Mouse (Mus musculus) embryonic facial prominence, embryonic 11.5 days (tissue): ENCODE data around the gene Llcfc1. TPM values are rescaled to one million over a fixed set of nuclear protein-coding genes. Genes with fewer than 3 reads are reported as not detected.

ENCODE experiments used
- ATAC-seq: fragments of 200-750 bp; cut with Nextera tagmentation; replicated peaks from 2 replicates; pipeline ENCODE4 v1.8.0; 2017; ENCODE audit warnings: low read depth; ENCODE audit not compliant: insufficient number of reproducible peaks, low FRiP score, low TSS enrichment
- DNase-seq: peaks from one replicate; pipeline ENCODE4 v3.0.0-alpha.2; 2015; ENCODE audit warnings: low spot score
- H3K27ac ChIP-seq: fragments of 300-500 bp; sonication (generic); replicated peaks from 2 replicates; pipeline ENCODE4 v1.5.1; 2014; ENCODE audit warnings: mild to moderate bottlenecking, low read depth, low read length, control low read depth
- H3K27me3 ChIP-seq: fragments of 300-500 bp; sonication (generic); 2 replicates; pipeline ENCODE4 v1.6.1; 2014; ENCODE audit warnings: mild to moderate bottlenecking, low read length, moderate library complexity, mixed read lengths; ENCODE audit not compliant: control insufficient read depth, insufficient read depth
- H3K36me3 ChIP-seq: fragments of 300-500 bp; sonication (generic); replicated peaks from 2 replicates; pipeline ENCODE4 v1.6.1; 2014; ENCODE audit warnings: low read depth, mild to moderate bottlenecking, low read length, moderate library complexity, mixed read lengths; ENCODE audit not compliant: control insufficient read depth, insufficient read depth
- H3K4me1 ChIP-seq: fragments of 300-500 bp; sonication (generic); 2 replicates; pipeline ENCODE4 v1.6.1; 2014; ENCODE audit warnings: low read length, mixed read lengths; ENCODE audit not compliant: control insufficient read depth, insufficient read depth
- H3K4me2 ChIP-seq: fragments of 300-500 bp; sonication (generic); 2 replicates; pipeline ENCODE4 v1.6.1; 2014; ENCODE audit warnings: low read depth, mild to moderate bottlenecking, control low read depth, low read length, moderate library complexity
- H3K4me3 ChIP-seq: fragments of 300-500 bp; sonication (generic); 2 replicates; pipeline ENCODE4 v1.5.1; 2014; ENCODE audit warnings: low read depth, low read length, control low read depth
- H3K9ac ChIP-seq: fragments of 300-500 bp; sonication (generic); replicated peaks from 2 replicates; pipeline ENCODE4 v1.6.1; 2014; ENCODE audit warnings: mild to moderate bottlenecking, control low read depth, low read length
- H3K9me3 ChIP-seq: fragments of 300-500 bp; sonication (generic); replicated peaks from 2 replicates; pipeline ENCODE4 v1.6.1; 2016; ENCODE audit warnings: mild to moderate bottlenecking, low read length, inconsistent platforms, mixed read lengths; ENCODE audit not compliant: control insufficient read depth
- WGBS: fragments of 180-500 bp; shearing (Covaris S2); extraction: QIAGEN DNeasy Blood & Tissue Kit; methylation state at CpG from one replicate; pipeline ENCODE4 v1.1.7; 2014; 5-methylcytosine and 5-hydroxymethylcytosine counted together
- polyA plus RNA-seq: library from polyadenylated mRNA; unstranded; fragments of >200 nt; fragmentation: Nextera tagmentation; extraction: Ambion mirVana; gene quantifications from 2 replicates; pipeline ENCODE4 v1.2.1, GENCODE M21; 2014

Gene Llcfc1
- not detected in 2 replicates for polyA plus RNA-seq

DNA sequence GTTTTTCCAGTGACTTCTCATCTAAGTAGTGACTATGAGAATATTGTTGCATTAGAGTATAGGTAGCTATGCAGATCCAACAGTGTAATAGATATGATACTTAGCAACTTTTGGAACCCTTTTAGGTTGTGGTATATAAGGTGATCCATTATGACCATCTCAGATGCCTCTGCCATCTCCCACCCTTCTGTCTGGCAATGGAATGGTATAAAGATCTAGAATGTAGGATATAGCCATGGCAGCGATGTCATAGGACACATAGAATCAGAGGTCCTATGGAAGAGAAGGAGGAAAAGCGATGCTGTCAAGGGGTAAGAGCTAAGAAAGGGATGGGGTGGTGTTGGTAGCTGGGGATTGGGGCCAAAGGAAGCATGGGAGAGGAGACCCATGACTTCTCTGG is at the start of gene Llcfc1:
Gene Llcfc1, plus strand, starts transcription at position 301 of the 400 bp plus-strand sequence.
- no peak within 1 kb of the TSS for H3K9ac ChIP-seq
- H3K36me3 ChIP-seq, result no peaks in the 10 kb centered on the region
- H3K27me3 ChIP-seq, result no peaks in the 10 kb centered on the region
- no peak within 1 kb of the TSS for H3K27ac ChIP-seq
- no peak within 1 kb of the TSS for H3K4me3 ChIP-seq
- H3K9me3 ChIP-seq, result no peaks in the 10 kb centered on the region
- DNase-seq (no peak), ATAC-seq (no peak)
- 83% methylated on average over 2 of the region's 2 CpGs for WGBS
- H3K4me2 ChIP-seq, result no peak within 1 kb of the TSS
- H3K4me1 ChIP-seq, result no peaks in the 10 kb centered on the region

DNA sequence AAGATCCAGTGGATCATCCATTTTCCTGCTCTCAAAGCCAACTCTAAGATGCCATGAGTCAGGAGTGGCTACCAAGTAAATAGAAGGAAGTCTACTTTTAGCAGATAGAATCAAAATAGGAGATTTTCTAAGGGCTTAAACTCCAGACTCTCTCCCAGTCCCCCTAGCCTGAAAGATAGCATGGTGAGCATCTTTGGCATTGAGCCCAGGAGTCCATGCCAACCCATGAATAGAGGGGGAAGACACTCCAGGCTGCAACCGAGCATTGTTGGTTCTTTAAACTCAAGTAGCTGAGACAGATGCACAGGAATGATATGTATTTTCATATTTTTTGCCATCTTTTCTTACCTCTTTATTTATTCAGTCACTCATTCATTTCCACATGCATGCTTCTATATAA is 49.0 kb upstream of the Llcfc1 start:
- Histone ChIP-seq H3K27ac (no peak overlapping the region), H3K27me3 (no peaks in the 10 kb centered on the region), H3K9ac (no peak overlapping the region), H3K36me3 (no peaks in the 10 kb centered on the region), H3K9me3 (no peaks in the 10 kb centered on the region), H3K4me2 (no peak overlapping the region), H3K4me3 (no peak overlapping the region), H3K4me1 (no peaks in the 10 kb centered on the region)
- DNase-seq, result no peak
- ATAC-seq, result no peak
- WGBS, result 67% methylated on average over 1 of the region's 1 CpGs

DNA sequence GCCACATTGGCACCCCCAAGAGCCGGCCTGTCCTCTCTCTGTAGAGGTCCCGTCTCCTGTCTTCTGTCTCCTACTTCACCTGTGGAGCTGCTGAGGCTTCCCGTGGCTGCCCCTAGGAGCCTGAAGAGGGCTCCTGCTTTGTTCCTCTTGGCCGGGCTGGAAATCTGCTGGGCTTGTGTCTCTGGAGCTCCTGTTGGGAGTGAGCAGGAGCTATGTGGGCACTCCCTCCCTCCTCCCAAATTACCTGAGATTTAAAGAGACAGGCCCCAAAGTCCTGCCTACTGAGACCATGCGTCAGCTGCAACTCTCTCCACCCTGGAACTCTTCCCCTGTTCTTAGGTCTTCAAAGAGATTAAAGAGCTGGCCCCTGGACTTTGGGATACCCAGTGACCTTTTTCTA is 48.1 kb upstream of the Llcfc1 start, which contains the start of gene Trpv6:
Gene Trpv6, minus strand, starts transcription at position 228 of the 400 bp plus-strand sequence.
- Histone ChIP-seq H3K36me3 (no peaks in the 10 kb centered on the region), H3K9ac (no peak within 1 kb of the TSS), H3K27ac (no peak within 1 kb of the TSS), H3K4me1 (no peaks in the 10 kb centered on the region), H3K4me2 (no peak within 1 kb of the TSS), H3K27me3 (no peaks in the 10 kb centered on the region), H3K9me3 (no peaks in the 10 kb centered on the region), H3K4me3 (no peak within 1 kb of the TSS)
- DNase-seq (no peak), ATAC-seq (no peak)
- WGBS, result 13% methylated on average over 5 of the region's 5 CpGs

DNA sequence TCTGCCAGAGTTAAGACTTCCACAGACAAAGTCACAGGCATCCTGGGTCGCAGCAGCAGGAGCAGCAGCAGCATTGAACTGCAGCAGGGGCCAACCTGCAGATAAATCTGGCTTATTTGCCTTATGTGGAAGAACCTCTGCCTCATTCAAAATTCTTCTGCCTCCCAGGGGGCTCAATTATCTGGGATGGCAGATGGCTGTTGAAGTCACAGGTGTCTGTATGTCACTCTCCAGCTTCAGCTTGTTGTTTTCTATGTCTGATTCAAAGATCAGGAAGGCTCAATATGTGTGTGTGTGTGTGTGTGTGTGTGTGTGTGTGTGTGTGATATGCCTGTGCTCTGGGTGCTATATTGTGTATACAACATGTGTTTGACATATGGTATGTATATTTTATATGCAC is 46.8 kb upstream of the Llcfc1 start:
- H3K9me3 ChIP-seq, result no peaks in the 10 kb centered on the region
- ATAC-seq, result no peak

DNA sequence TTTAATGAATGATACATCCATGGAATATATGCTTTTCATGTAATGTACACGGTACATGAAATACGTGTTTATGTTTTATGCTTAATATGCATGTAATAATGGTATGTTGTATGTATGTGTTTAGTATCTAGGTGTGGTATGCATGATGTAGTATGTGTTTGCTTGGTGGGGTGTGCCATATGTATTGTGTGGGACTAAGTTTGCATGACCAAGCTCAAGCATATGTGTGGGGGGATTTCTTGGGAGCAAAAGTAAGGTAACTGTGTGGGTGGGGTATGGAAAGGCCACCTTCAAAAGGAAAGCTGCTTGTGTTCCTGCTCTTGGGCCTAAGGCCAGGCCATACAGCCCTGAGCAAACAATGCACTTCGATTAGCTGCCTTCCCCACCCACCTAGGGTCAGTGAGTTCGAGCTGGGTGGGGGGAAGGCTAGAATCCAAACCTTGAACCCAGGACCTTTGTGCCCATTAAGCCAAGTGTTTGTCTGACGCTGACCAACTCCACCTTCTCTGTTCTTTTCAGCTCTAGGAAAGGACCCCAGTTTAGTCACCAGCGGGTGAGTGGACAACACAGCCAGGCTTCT is 46.2 kb upstream of the Llcfc1 start:
- H3K9ac ChIP-seq, result no peak overlapping the region
- no peaks in the 10 kb centered on the region for H3K36me3 ChIP-seq
- 83% methylated on average over 6 of the region's 6 CpGs for WGBS
- no peaks in the 10 kb centered on the region for H3K4me1 ChIP-seq
- no peak overlapping the region for H3K4me3 ChIP-seq
- no peaks in the 10 kb centered on the region for H3K27me3 ChIP-seq
- ATAC-seq (no peak), DNase-seq (no peak)
- H3K9me3 ChIP-seq, result no peaks in the 10 kb centered on the region
- H3K4me2 ChIP-seq, result no peak overlapping the region
- H3K27ac ChIP-seq, result no peak overlapping the region

More for the DNA sequence above, 46.8 kb upstream of the Llcfc1 start:
- Histone ChIP-seq H3K4me2 (no peak overlapping the region), H3K27ac (no peak overlapping the region), H3K36me3 (no peaks in the 10 kb centered on the region), H3K27me3 (no peaks in the 10 kb centered on the region), H3K4me1 (no peaks in the 10 kb centered on the region), H3K4me3 (no peak overlapping the region), H3K9ac (no peak overlapping the region)
- DNase-seq, result no peak
- 14% methylated on average over 1 of the region's 1 CpGs for WGBS

DNA sequence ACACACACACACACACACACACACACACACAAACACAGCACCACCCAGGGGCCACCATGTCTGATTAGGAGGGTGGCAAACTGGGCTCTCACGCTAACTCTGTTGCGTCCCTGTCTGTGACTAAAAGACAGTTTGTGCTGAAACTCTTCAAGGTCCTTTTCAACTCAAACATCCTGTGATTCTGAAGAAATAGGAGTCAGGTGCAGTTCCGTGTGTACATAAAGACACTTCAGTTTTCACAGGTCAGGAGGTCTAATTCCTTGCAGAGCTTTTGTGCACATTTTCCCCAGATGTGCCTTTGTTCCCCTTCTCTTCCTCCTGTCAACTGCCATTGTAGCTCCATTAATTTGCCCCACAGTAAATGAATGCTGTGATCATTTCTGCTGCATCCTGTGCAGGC is 43.8 kb upstream of the Llcfc1 start:
- WGBS, result 29% methylated on average over 3 of the region's 3 CpGs
- no peaks in the 10 kb centered on the region for H3K36me3 ChIP-seq
- no peak overlapping the region for H3K27ac ChIP-seq
- no peak for ATAC-seq
- H3K9me3 ChIP-seq, result no peaks in the 10 kb centered on the region
- H3K27me3 ChIP-seq, result no peaks in the 10 kb centered on the region
- no peak overlapping the region for H3K9ac ChIP-seq
- H3K4me1 ChIP-seq, result no peaks in the 10 kb centered on the region
- no peak overlapping the region for H3K4me3 ChIP-seq
- DNase-seq, result peak; percentile 4
- H3K4me2 ChIP-seq, result no peak overlapping the region

DNA sequence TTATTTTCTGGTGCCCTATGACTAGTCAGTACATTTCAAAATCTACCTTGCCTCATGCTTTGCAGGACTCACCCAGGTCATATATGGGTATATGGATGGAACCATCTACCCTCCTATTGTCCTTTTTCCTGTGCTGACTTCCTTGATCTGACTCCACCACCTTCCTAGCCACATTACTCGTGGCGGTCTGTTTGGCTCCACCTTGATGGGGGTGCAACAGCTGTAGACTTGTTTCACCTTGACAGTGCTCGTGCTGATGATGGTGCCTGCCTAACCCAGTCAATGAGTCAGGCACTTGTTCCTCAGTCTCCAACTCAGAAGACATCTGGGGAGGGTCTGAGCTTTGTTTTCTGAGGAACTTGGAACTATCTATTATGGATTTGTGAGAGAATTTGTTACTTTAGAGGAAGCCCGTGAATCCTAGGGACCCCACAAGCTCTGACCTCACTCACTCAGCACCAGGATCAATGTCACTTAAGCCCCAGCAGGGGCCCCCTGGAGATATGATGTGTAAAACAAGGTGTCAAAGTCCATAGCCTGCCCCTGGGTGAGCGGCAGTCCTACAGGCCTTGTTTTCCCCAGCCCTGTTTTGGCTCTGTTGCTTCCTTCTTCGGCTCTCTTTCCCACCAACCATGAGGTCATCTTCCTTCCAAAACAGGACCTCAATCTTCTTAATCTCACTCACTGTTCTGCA is 42.9 kb upstream of the Llcfc1 start:
- Histone ChIP-seq H3K4me3 (no peak overlapping the region), H3K9me3 (no peaks in the 10 kb centered on the region), H3K4me2 (no peak overlapping the region), H3K9ac (no peak overlapping the region), H3K27me3 (no peaks in the 10 kb centered on the region), H3K4me1 (no peaks in the 10 kb centered on the region), H3K36me3 (no peaks in the 10 kb centered on the region), H3K27ac (no peak overlapping the region)
- 73% methylated on average over 6 of the region's 6 CpGs for WGBS
- DNase-seq (no peak), ATAC-seq (no peak)

DNA sequence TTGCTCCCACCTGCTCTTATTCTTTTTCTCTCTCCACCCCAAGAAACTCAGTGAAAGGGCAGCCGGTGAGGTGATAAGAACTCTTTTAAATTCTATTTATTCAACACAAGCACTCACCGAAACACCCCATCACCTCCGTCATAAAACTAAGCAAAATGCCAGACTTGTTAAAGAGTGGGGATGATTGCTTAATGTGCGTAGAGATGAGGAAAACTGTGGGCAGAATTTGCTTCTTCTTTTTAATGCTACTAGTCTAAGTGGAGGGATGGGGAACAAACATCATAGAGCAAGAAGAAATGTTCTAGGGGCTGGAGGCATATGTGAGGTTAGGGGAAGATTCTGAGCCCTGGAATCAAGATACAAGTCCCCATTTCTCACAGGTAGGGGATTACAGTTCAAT is 41.5 kb upstream of the Llcfc1 start:
- no peak for DNase-seq

More for the DNA sequence above, 41.5 kb upstream of the Llcfc1 start:
- no peak for ATAC-seq
- WGBS, result 92% methylated on average over 4 of the region's 4 CpGs
- H3K4me3 ChIP-seq, result no peak overlapping the region
- no peaks in the 10 kb centered on the region for H3K27me3 ChIP-seq
- H3K36me3 ChIP-seq, result no peaks in the 10 kb centered on the region
- no peaks in the 10 kb centered on the region for H3K9me3 ChIP-seq
- H3K9ac ChIP-seq, result no peak overlapping the region
- no peak overlapping the region for H3K27ac ChIP-seq
- H3K4me1 ChIP-seq, result no peaks in the 10 kb centered on the region
- no peak overlapping the region for H3K4me2 ChIP-seq
